Mouse (Mus musculus): ENCODE data around the gene Cmip. TPM values are rescaled to one million over a fixed set of nuclear protein-coding genes. Genes with fewer than 3 reads are reported as not detected.

Gene Cmip
- polyA plus RNA-seq (2014; fragmentation: Illumina TruSeq; extraction: RNeasy Lipid Tissue Mini Kit (QIAGEN cat#74804)): 1.1 TPM

DNA sequence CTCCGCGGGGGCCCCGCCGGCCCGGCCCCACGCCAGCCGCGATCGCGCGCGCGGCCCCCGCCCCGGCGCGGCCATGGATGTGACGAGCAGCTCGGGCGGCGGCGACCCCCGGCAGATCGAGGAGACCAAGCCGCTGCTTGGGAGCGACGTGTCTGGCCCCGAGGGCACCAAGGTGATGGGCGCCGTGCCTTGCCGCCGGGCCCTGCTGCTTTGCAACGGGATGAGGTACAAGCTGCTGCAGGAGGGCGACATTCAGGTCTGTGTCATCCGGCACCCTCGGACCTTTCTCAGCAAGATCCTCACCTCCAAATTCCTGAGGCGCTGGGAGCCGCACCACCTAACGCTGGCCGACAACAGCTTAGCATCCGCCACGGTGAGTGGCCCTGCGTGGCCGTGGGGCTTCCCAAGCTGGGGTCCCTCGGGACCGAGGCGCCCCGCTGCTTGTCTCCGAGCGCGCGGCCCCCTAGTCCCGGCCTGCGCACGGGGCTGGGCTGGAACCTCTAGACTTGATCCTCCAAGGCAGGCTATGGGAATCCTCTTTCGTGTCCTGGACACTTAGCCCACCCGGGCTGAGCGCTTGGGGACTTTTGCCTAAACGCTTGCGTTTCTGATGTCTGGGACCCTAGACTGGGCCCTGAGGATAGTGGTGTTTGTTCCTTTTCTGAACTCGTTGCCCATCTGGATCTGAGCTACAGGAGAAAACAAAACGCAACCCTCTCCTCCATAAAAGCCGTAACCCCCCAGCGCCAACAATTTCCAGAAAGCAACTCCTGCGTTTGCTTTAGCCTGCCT lies at the start of gene Cmip:
Cmip (plus strand) TSS at position 36 of the 792 bp plus-strand sequence.

DNA sequence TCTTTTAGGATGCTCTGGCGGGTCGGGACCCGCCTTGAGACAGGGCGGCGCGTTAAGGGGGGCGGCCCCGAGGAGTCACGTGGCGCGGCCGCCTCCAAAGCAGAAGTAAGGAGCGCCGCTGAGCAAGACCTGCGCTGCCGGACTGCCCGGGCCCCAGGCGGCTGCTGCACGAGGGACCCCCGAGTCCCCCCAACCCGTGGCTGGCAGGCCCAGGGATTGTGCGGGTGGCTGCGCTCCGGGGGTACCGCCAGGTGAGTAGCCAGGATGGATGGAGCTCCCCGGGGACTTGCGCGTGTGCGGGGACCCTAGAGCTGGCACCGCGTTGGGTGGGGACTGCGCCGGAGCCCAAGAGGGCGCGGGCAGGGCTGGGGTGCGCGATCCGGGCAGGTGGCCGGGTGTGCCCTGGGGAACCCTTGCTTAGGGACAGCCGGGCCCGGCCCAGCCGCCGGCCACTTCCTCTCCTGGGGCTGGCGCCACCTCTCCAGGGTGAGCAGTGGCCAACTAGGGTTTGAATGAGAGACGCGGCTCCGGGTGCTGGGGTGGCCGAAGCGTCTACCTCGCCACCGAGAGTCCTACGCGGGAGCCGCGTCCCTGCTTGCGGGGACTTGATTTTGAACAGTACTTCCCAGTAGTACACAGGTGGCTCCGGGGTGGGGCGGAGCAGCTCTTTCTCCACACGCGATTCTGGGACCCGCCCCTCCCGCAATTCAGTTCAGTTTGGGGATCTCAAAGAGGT lies 241.5 kb downstream of the Cmip start, which contains the start of gene Plcg2:
Plcg2 (plus strand) TSS at position 113 of the 736 bp plus-strand sequence.

Other genes with a start within 250 kb of the Cmip start
- not detected for gene Pkd1l2, start 174.6 kb upstream of the Cmip start, polyA plus RNA-seq (2014; fragmentation: Illumina TruSeq; extraction: RNeasy Lipid Tissue Mini Kit (QIAGEN cat#74804))
- gene Bco1, start 161.2 kb upstream of the Cmip start, polyA plus RNA-seq (2014; fragmentation: Illumina TruSeq; extraction: RNeasy Lipid Tissue Mini Kit (QIAGEN cat#74804)): not detected
- gene Gan, start 98.9 kb upstream of the Cmip start, polyA plus RNA-seq (2014; fragmentation: Illumina TruSeq; extraction: RNeasy Lipid Tissue Mini Kit (QIAGEN cat#74804)): 4.2 TPM
- 0.68 TPM for gene Plcg2, start 241.2 kb downstream of the Cmip start, polyA plus RNA-seq (2014; fragmentation: Illumina TruSeq; extraction: RNeasy Lipid Tissue Mini Kit (QIAGEN cat#74804))